Mouse (Mus musculus): ENCODE results near the gene Stard9. TPM values are rescaled to one million over a fixed set of nuclear protein-coding genes. Genes with fewer than 3 reads are reported as not detected.

The Stard9 gene
- polyA plus RNA-seq, 1 experiment from 2014 or later, result 4.5 TPM

GRCm38 (mm10) chr2:120729775-120730585 lies 101.1 kb downstream of the Stard9 start:
- DNase-seq (ENCODE audit: low spot score) (peak; percentile 16), ATAC-seq (replicated peaks; ENCODE audit: low FRiP score, low read depth) (no peak)
- 8% methylated on average over 23 of the region's 23 CpGs for WGBS
- Histone ChIP-seq H3K4me2 (ENCODE audit: low read length) (peak overlapping the region; percentile 99), H3K9me3 (replicated peaks; ENCODE audit: low read length) (no peaks in the 10 kb centered on the region), H3K27me3 (ENCODE audit: insufficient read depth, low read length) (no peaks in the 10 kb centered on the region), H3K36me3 (ENCODE audit: insufficient read depth, low read length) (peaks cover 28% of the 10 kb centered on the region; the same call in 1 of the 2 replicates), H3K4me3 (replicated peaks; ENCODE audit: low read depth, low read length) (peak overlapping the region; percentile 96), H3K4me1 (replicated peaks; ENCODE audit: insufficient read depth, low read length) (peaks cover 8% of the 10 kb centered on the region), H3K9ac (ENCODE audit: low read depth, low read length) (peak overlapping the region; percentile 93), H3K27ac (peak overlapping the region; percentile 94)
- TF ChIP-seq CTCF (IDR thresholded peaks at IDR 0.05; ENCODE audit: low read depth), result no peak

- DNase-seq (ENCODE audit: low spot score) (peak; percentile 44), ATAC-seq (replicated peaks; ENCODE audit: low FRiP score, low read depth) (peak; percentile 34)
Measured at GRCm38 (mm10) chr2:120730639-120731166, 101.8 kb downstream of the Stard9 start.

GRCm38 (mm10) chr2:120731167-120731862 lies 102.4 kb downstream of the Stard9 start:
- Histone ChIP-seq H3K36me3 (ENCODE audit: insufficient read depth, low read length) (peaks cover 14% of the 10 kb centered on the region; the same call in 1 of the 2 replicates), H3K4me3 (replicated peaks; ENCODE audit: low read depth, low read length) (peak overlapping the region; percentile 96), H3K9me3 (replicated peaks; ENCODE audit: low read length) (no peaks in the 10 kb centered on the region), H3K4me2 (ENCODE audit: low read length) (peak overlapping the region; percentile 99), H3K27me3 (ENCODE audit: insufficient read depth, low read length) (no peaks in the 10 kb centered on the region), H3K9ac (ENCODE audit: low read depth, low read length) (peak overlapping the region; percentile 93), H3K27ac (peak overlapping the region; percentile 94), H3K4me1 (replicated peaks; ENCODE audit: insufficient read depth, low read length) (peaks cover 8% of the 10 kb centered on the region)
- TF ChIP-seq CTCF (IDR thresholded peaks at IDR 0.05; ENCODE audit: low read depth), result 0 out of 2 replicates have a peak, but pooled peaks have one; percentile 23
- under 1% methylated on average over 61 of the region's 61 CpGs for WGBS
- ATAC-seq (replicated peaks; ENCODE audit: low FRiP score, low read depth) (peak; percentile 97), DNase-seq (ENCODE audit: low spot score) (peak; percentile 96)

More at GRCm38 (mm10) chr2:120730639-120731166, 101.8 kb downstream of the Stard9 start:
- peaks cover 21% of the 10 kb centered on the region; the same call in 1 of the 2 replicates for H3K36me3 ChIP-seq (ENCODE audit: insufficient read depth, low read length)
- no peak for TF ChIP-seq CTCF (IDR thresholded peaks at IDR 0.05; ENCODE audit: low read depth)
- no peaks in the 10 kb centered on the region for H3K9me3 ChIP-seq (replicated peaks; ENCODE audit: low read length)
- peak overlapping the region; percentile 96 for H3K4me3 ChIP-seq (replicated peaks; ENCODE audit: low read depth, low read length)
- H3K4me1 ChIP-seq (replicated peaks; ENCODE audit: insufficient read depth, low read length), result peaks cover 8% of the 10 kb centered on the region
- H3K27me3 ChIP-seq (ENCODE audit: insufficient read depth, low read length), result no peaks in the 10 kb centered on the region
- under 1% methylated on average over 47 of the region's 50 CpGs for WGBS
- H3K4me2 ChIP-seq (ENCODE audit: low read length), result peak overlapping the region; percentile 99
- H3K27ac ChIP-seq, result peak overlapping the region; percentile 94
- H3K9ac ChIP-seq (ENCODE audit: low read depth, low read length), result peak overlapping the region; percentile 93

- Histone ChIP-seq H3K4me1 (replicated peaks; ENCODE audit: insufficient read depth, low read length) (peaks cover 8% of the 10 kb centered on the region), H3K4me2 (ENCODE audit: low read length) (peak overlapping the region; percentile 99), H3K27me3 (ENCODE audit: insufficient read depth, low read length) (no peaks in the 10 kb centered on the region), H3K4me3 (replicated peaks; ENCODE audit: low read depth, low read length) (peak overlapping the region; percentile 96), H3K36me3 (ENCODE audit: insufficient read depth, low read length) (peaks cover 10% of the 10 kb centered on the region; the same call in 1 of the 2 replicates), H3K9ac (ENCODE audit: low read depth, low read length) (peak overlapping the region; percentile 93; the same call in 1 of the 2 replicates), H3K27ac (peak overlapping the region; percentile 94), H3K9me3 (replicated peaks; ENCODE audit: low read length) (no peaks in the 10 kb centered on the region)
- WGBS, result 36% methylated on average over 7 of the region's 7 CpGs
- DNase-seq (ENCODE audit: low spot score), result peak; percentile 27
- TF ChIP-seq CTCF (IDR thresholded peaks at IDR 0.05; ENCODE audit: low read depth), result no peak
- no peak for ATAC-seq (replicated peaks; ENCODE audit: low FRiP score, low read depth)
Measured at GRCm38 (mm10) chr2:120731877-120732530, 103.1 kb downstream of the Stard9 start.

GRCm38 (mm10) chr2:120745496-120745895 lies 116.6 kb downstream of the Stard9 start:
- H3K4me1 ChIP-seq (replicated peaks; ENCODE audit: insufficient read depth, low read length), result no peaks in the 10 kb centered on the region
- no peak for TF ChIP-seq CTCF (IDR thresholded peaks at IDR 0.05; ENCODE audit: low read depth)

More at GRCm38 (mm10) chr2:120745496-120745895, 116.6 kb downstream of the Stard9 start:
- DNase-seq (ENCODE audit: low spot score) (no peak), ATAC-seq (replicated peaks; ENCODE audit: low FRiP score, low read depth) (no peak)
- Histone ChIP-seq H3K9me3 (replicated peaks; ENCODE audit: low read length) (no peaks in the 10 kb centered on the region), H3K4me3 (replicated peaks; ENCODE audit: low read depth, low read length) (no peak overlapping the region), H3K27me3 (ENCODE audit: insufficient read depth, low read length) (no peaks in the 10 kb centered on the region), H3K27ac (no peak overlapping the region), H3K4me2 (ENCODE audit: low read length) (no peak overlapping the region), H3K9ac (ENCODE audit: low read depth, low read length) (no peak overlapping the region), H3K36me3 (ENCODE audit: insufficient read depth, low read length) (peaks cover 13% of the 10 kb centered on the region; the same call in 1 of the 2 replicates)
- 96% methylated on average over 1 of the region's 1 CpGs for WGBS
